Mouse (Mus musculus): ENCODE data around the gene Bcar3.
"Not testable (repeated sequence)": the region's sequence is repeated elsewhere in the genome, so short reads cannot be mapped to it uniquely, and the experiment has no call there.

Gene Bcar3

DNA sequence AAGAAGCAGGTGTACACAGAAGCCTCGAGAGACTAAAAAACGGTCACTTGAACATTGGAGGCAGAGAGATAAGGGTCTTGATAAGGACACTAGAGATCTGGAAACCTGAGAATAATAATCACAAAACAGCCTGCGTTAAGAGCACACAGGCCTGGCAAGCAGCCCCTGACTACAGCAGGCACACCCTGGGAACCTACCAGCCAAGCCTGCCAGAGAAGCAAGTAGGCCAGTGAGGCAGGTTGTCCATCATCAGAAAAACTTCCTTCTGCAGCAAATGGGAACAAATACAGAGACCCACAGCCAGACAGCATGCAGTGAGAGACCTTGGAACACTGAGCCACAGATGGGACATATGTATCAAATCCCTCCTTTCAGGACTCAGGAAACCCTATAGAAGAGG, 93.8 kb downstream of the Bcar3 start:
- no peak for DNase-seq

DNA sequence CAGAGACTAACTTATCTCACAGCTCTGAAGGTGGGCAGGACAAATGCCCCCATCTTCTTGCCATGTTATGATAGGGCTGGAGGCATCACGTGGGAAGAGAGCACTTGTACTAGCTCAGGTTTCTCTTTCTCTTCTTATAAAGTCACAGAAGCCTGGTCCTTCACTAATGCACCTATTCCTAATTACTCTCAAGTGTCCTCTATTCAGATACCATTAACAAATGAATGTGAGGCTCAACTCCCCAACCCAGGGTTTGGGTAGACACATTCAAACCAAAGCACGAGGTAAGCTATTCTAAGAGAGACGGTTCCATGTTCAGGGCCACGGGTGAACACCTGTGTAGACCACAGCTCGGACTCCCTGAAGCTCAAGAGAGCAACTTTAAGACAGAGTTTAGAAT, 96.0 kb downstream of the Bcar3 start:
- no peak for DNase-seq

DNA sequence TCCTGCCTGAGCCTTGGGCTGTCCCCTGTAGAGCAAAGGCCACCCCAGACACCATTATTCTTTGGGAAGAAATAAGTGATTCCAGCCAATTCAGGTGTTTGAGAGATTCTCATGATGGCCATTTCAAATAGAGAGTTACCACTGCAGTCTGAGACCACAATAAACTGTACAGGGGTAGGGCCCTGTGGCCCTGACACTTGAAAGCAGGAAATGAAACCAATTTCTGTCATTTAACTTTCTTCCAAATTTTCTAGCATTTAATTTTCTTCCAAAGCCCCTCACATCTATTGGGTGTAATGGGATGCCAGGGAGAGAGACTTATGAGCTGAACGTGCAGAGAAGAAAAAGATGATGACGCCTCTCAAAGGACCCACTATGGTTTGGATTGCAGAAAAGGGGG, 97.2 kb downstream of the Bcar3 start:
- no peak for DNase-seq

DNA sequence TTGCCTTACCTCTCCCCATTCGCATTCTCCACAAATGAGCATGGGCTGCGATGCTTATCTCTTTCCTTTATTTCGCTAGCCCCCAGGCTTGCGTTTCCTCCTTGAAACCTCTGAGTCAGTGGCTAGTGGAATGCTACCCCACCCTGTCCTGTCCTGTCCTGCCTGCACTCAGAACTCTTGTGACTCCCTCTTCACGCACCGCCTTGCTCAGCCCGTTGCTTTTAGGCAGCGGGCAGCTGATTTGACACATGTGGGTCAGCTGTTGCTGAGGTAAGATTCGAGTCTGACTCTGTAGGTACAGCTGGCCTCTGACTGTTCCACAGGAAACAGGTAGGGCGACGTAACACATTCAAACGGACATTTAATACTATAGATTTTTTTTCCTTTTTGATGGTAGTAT, 97.9 kb downstream of the Bcar3 start:
- no peak for DNase-seq

DNA sequence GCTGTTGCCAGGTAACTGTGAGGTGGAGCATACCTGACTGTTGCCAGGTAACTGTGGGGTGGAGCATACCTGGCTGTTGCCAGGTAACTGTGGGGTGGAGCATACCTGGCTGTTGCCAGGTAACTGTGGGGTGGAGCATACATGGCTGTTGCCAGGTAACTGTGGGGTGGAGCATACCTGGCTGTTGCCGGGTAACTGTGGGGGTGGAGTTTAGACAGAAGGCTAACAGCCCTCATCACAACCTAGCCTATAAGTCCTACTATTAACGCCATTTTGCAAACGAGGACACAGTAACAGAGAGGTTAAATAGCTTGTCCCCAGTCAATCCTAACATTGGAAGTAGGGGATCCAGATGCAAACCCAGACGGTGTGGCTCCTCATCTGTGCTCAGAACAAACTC, 99.5 kb downstream of the Bcar3 start:
- DNase-seq = not testable (repeated sequence)

DNA sequence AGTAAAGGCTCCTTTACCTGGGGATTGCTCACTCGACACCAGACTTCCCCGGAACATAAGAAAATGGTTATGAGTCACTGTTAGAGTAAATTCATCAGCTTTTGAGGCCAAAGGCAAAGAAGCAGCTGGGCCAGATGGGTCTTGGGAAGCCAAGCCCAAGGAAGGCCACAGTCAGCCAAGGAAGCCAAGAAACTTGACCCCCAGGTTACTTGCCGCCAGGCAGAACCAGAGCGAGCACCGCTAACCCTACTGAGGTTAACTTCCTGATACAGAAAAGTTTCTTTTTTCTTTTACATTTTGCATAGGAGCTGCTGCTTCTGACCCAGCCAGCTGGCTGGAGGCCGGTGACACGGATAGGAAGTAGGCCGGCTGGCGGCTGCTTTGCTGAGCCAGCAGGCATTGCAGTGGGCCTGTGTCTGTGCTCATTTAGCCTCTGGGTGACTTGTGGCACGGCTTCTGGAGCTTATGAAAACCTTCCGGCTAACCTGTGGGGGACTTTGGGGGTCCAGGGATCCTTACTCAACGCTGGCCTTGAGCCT, 100.0 kb downstream of the Bcar3 start:
- DNase-seq = no peak

DNA sequence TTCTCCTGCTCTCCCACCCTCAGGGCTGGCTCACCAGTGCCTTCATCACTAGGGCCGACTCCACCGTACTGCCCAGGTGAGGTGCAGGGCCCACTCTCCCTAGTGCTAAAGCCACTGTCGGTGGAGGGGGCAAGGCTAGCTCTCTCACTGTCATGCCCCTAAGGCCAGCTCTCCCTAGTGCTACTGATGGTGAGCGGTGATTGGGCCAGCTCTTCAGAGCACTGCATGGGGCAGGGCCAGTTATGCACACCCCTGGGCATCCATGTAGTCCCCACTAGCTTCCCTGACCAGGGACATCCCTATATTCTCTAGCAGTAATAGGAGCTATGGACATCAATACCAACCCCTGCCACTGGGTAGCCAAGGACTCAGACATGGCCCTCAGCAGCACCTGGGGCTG, 103.0 kb downstream of the Bcar3 start:
- DNase-seq = no peak

DNA sequence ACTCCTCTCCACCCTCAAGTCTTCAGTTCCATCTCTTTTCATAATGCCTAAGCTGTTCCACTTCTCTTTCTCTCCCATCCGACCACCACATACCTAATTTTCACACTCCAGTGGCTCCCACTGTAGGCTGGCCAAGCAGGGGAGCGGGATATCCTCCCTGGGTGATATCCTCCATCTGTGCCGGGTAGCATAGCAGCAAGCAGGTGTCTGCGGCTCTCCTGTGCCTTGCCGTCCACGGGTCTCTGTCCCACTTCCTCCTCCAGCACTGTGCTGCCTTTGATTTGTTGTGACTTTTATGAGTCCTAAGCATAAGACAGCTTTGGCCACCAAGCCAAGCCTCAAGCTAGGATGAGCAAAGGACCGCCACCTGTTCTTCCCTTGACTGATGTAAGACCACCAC, 103.5 kb downstream of the Bcar3 start:
- no peak for DNase-seq

DNA sequence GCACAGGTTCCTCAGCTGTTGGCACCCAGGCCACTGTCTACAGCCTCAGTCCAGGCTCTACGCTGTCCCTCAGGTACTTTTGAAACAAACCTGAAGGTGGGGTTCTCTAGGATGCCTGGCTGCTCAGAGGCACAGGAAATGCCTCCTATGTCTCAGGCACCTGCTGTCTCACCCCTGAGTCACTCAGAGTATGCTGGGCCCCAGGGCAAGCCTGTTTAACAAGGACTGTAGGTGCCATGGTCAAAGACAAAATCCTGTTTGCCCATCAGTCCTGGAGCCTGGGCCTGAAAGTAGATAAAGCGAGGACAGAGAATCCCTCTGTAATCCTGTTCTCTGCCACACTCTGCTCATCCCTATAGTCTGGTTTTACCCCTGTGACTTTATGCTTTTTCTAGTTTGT, 107.1 kb downstream of the Bcar3 start:
- no peak for DNase-seq

DNA sequence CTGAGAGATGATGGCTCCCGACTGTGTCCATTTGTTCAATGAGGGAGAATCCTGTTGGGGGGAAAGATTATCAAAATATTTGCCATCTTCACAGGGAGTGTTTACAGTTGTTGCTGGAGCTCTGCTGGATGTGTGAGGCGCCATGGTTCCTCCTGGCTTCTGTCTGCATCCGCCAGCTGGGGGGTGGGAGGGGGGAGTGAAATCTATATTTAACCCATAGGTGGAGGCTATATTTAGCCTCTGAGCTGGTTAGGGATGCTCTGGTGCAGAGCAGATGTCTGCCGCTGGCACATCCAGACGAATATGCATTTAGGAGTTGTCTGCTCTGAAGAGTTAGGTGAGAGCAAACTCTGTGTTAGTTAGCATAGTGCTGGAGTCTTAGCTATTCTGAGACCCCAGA, 108.2 kb downstream of the Bcar3 start:
- no peak for DNase-seq

DNA sequence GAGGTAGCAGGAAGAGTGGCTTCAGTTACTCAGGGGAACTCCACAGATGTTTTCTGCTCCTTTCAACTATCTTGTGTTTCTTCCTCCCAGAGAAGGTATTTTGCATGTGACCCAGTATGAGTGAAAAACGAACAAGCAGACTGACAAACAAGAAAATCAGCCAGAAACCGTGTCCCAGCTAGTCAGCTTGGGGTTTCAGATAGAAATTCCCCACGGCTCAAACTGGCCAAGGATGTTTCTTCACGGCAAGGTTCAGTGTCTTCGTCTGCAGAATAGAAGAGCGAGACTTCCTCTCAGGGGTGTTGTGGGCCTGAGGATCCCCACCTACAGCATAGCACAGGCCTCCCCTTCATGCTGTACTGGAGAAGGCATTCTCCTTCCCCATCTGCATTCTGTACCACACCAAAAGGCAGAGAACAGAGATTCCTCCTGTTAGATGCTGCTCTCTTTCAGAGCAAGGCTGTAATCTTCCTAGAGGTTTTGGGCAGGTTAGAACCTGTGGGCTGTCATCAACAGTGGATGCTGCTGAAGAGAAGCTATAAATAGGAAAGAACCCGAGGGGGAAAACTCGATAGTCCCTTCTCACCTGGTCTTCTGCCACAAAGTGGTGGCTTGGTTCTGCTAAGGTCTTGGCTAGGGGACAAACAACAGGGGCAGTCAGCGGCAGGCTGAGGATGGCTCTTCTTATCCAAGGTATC, 110.1 kb downstream of the Bcar3 start:
- DNase-seq = no peak

DNA sequence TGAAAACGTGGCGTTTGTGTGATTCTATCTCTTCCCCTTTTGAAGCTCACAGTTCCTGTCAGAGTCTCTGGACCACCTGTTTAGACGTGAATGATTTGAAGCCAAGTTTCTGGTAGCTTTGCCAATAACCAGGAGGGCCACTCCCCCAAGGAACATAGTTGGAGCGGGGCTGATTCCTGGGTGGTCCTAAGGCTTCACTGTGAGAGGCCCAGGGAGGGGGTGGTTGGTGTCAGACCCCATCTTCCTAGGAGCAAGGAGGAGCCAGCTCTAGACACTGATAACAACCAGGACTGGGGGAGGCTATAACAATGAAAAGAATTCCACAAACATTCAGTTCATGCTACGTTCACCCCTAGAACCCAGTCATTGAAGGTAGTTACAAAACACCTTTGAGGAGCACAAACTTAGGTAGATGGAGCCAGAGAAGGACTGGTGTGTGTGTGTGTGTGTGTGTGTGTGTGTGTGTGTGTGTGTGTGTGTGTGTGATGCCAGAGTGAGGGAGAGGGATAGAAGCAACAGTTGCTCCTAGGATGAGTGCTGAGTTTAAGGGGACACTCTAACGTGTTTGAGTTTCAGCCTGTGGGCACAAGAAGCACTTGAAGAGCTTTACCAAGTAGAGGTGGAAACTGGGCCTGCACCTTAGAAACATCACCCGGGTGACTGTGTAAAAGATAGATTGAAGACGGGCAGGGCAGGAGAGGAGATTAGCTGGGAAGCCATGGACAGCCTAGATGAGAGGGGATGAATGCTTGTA, 111.4 kb downstream of the Bcar3 start:
- no peak for DNase-seq

DNA sequence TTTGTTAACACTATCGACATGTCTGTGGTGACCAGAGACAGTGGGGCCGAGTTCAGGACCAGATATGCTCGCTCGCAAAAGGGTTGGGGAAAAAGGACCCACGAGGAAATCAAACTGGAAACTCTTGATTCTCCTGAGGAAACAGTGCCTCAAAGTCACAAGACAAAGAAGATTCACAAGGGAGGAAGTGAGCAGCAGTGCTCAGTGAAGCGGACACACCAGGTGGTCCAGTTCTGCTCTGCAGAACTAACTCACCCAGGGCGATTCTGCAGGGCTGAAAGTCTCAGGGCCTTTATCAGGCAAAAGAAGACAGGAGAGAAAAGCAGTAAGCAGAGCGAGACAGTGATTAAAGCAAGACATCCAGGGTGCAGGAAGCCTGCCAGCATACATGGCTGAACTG, 112.5 kb downstream of the Bcar3 start:
- DNase-seq = no peak

DNA sequence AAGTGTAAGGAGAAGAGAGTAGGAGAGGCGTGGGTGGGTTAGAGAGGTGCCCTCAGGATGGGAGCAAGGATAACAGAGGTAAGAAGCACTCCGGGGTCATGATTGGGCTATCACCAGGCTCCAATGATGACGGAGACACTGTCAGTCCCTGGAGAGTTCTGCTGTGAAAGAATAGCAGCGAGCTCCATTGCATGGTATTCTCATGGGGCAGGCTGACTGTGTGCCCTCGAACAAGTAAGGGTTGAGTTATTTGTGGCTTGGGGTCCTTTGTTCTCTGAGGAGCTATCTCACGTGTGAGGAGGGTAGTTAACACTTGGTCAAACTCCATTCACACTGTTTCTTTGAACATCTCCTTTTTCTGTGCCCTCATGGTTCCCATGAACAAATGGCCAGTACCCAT, 113.8 kb downstream of the Bcar3 start:
- DNase-seq = no peak

DNA sequence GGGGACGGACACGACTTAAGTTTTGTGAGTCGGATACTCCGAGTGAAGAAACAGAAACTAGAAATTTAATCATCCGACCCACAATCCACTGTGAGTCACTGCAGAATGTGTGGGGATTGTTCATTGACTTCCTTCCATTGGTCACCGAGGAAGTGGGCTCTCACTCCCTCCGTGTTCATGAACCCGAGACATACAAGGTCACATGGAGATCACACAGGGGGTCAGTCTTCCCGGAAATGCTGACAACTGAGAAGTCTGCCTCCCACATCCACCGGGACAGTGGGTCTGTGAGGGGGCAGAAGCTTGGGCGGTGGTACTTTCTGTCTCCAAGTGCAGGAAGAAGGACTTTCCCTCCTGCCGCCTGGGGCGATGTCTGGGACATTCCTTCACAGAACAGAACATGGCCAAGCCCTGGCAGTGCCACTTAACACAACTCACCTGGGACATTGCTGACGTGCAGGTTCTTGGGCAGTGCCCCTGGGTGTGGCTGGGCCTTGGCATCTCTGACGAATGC, 114.9 kb downstream of the Bcar3 start:
- DNase-seq = no peak

DNA sequence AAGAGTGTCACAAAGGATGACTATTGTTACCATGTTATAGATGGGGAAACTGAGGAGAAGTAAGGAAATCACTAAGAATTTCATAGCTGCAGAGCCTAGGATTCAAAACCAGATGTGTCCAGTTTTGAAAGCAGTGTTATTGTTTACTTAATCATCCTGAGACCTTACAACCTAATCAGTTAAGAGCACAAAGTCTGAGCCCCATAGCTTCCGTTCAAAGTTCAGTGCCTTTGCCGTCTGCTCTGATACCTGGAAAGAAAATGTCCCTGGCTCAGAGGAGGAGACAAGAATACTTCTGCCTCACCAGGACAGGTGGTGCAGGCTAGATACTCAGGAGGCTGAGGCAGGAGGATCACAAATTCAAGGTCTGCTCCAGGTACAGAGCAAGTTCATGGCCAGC, 117.7 kb downstream of the Bcar3 start:
- no peak for DNase-seq

DNA sequence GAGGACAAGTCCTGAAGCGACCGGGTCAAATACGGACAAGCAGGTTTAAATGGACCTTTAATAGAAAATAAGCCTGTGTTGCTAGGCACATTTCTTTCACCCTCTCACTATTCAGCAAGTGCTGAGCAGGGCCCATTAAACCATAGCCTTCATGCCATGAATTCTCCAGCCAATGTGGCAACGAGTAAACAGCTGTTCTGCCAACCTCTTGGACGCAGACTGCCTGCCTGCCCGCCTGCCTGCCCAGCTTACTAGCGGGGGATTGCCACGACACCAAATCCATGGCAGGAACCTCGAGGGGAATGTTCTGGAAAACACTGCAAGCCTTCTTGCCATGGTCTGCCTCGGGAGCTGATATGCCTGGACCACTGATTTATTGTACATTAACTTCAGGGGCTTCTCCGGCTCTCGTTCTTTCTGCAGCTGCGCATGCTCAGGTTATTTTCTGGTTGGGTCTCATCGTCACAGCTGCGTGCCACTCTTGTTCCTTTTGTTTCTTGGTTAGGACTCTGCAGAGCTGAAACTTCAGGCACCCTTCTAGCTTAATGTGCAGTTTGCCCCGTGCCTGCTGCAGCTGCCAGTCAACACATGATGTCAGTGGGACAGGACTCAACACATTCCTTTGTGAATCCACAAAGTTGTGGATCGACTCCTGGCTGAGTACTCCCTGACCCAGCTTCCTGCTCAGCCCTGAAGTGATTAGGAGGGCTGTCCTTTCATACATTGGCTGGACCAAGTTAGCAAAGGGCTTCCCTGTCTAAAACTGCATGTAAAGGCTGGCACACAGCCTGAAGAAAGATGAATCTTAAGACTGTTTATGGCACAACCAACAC, 120.0 kb downstream of the Bcar3 start:
- no peak for DNase-seq

DNA sequence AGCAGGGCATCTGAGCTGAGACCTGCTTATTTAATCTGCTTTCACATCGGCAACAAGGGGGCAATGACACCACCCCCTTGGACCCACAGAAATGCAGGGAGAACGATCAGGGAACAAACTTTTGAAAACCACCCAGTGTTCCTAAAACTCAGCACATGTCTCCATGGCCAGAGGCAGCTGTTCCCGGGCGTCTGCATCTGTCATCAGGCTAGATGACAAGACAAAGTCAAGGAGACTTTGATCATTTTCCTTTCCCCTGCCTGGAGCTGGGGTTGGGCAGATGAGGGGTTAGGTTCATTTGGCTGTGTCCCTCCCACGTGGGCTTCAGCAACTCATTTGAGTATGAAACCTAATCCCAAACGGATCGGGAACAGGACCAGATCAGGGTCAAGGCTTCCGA, 120.9 kb downstream of the Bcar3 start:
- no peak for DNase-seq

DNA sequence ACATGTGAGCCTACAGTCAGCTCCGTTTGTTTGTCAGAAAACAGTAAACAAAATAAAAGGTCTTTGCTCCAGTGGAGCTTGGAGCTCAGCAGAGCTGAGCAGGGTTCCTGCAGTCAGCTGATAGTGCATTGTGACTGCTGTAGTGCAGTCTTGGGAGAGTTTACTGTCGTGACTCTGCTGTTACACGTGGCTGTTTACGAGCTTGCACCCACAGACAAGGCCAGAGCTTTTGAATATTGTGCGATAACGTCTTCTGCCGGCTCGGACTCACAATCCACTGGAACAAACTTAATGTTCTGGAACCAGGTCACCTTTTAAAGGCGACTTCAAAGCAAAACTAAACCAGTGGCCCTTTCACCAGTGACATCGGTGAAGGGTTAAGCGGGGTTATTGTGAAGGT, 123.5 kb downstream of the Bcar3 start:
- DNase-seq = no peak

DNA sequence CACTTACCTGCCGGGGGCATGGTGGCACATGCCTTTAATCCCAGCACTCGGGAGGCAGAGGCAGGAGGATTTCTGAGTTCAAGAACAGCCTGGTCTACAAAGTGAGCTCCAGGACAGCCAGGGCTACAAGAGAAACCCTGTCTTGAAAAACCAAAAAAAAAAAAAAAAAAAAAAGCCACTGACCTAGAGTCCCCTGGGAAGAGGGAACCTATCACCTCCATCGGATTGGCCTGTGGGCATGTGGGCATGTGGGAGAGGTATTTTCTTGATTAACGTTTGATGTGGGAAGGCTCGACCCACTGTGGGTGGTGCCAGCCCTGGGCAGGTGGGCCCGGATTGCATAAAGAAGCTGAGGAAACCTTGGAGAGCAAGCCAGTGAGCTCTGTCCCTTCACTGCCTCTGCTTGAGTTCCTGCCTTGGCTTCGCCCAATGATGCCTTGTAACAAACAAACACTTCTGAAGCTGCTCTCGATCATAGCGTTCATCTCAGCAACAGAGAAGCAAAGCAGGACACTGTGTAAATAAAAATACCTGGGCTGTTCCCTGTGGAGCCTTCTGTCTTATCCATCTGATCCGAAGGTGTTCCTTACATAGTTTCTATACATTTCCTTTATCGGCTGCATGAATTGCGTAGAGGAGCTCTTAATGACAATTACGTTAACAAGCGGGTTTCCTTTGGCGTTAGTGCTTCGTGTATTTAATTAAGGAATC, 124.8 kb downstream of the Bcar3 start:
- DNase-seq = no peak

DNA sequence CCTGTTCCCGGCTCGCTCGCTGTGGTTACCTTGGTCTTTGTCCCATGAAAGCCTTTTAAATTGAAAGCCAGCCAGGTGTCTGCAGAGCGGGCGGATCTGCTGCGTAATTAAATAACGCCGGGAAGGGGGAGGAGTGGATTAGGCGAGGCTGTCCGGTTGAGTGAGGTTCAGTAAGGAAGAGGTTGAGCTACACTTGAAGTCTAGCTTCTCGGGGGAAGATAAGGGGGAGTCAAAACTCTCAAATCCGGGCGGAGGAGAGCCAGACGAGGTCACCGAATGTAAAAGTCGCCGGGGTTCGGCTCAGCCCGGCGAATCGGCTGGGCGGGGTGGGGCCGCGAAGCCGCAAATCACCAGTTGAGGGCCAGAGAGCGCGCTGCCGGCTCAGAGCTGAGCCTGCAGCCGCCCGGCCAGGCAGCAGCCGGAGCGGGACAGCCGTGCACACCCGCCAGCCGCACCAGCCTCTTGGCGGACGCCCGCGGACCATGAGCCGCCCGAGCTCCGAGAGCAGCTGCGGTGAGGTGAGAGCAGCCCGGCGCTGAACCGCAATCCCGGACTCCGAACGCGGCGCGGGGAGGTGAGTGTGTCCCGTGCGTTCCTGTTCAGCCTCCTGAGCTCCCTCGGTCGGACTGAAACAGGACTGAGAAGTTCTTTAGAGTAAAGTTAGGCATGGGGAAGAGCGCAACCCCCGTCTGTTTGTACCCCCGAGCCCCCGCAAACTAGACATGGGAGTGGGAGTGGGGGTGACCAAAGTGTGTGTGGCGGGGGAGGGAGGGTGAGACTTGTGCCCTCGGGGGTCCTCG, 125.9 kb downstream of the Bcar3 start:
- peak; percentile 47 for DNase-seq

DNA sequence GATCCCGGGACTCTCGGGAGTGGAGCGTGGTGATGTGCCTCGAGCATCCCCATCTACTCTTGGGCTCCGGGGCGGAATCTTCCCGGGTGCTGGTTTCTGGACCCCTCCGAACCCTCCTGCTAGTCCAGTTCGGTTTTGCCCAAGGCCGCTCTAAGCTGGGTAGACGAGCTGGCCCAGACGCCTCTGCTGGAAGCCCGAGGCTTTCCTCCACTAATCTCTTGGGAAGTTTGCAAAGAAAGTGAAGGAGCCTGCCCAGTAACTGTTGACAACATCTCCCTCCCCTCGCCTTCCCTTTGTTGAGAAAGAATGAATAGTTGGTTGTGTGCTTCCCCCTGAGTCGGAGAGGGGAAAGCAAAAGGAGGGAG, 126.5 kb downstream of the Bcar3 start:
- DNase-seq = no peak
